Mouse (Mus musculus): ENCODE measurements around the gene Srrm3. TPM values are rescaled to one million over a fixed set of nuclear protein-coding genes. Genes with fewer than 3 reads are reported as not detected.

Srrm3 gene
- polyA plus RNA-seq, 1 experiment: not detected

GRCm38 (mm10) chr5:135903551-135904151 lies 97.0 kb downstream of the Srrm3 start:
- H3K4me3 ChIP-seq (replicated peaks): peak overlapping the region; percentile 37
- no peak for TF ChIP-seq TAL1 (IDR thresholded peaks at IDR 0.05; ENCODE audit: low read length)
- H3K9me3 ChIP-seq (ENCODE audit: control insufficient read depth, low read length): no peaks in the 10 kb centered on the region; the same call in 1 of the 2 replicates
- H3K27me3 ChIP-seq (ENCODE audit: control insufficient read depth): peaks cover 6% of the 10 kb centered on the region; the same call in 1 of the 2 replicates
- H3K36me3 ChIP-seq (ENCODE audit: control insufficient read depth): peaks cover 27% of the 10 kb centered on the region
- peaks cover 14% of the 10 kb centered on the region for H3K4me1 ChIP-seq (ENCODE audit: control insufficient read depth)

- Histone ChIP-seq H3K9me3 (ENCODE audit: control insufficient read depth, low read length) (no peaks in the 10 kb centered on the region; the same call in 1 of the 2 replicates), H3K4me3 (replicated peaks) (no peak overlapping the region), H3K4me1 (ENCODE audit: control insufficient read depth) (peaks cover 14% of the 10 kb centered on the region), H3K27me3 (ENCODE audit: control insufficient read depth) (peaks cover 6% of the 10 kb centered on the region; the same call in 1 of the 2 replicates), H3K36me3 (ENCODE audit: control insufficient read depth) (peaks cover 33% of the 10 kb centered on the region)
- no peak for TF ChIP-seq GATA1 (IDR thresholded peaks at IDR 0.05; ENCODE audit: low read length)
- TF ChIP-seq TAL1 (IDR thresholded peaks at IDR 0.05; ENCODE audit: low read length): no peak
Measured at GRCm38 (mm10) chr5:135904259-135904658, 97.6 kb downstream of the Srrm3 start.

- H3K4me3 ChIP-seq (replicated peaks): no peak overlapping the region
- peaks cover 46% of the 10 kb centered on the region for H3K36me3 ChIP-seq (ENCODE audit: control insufficient read depth)
- peaks cover 6% of the 10 kb centered on the region; the same call in 1 of the 2 replicates for H3K27me3 ChIP-seq (ENCODE audit: control insufficient read depth)
- H3K9me3 ChIP-seq (ENCODE audit: control insufficient read depth, low read length): no peaks in the 10 kb centered on the region; the same call in 1 of the 2 replicates
- H3K4me1 ChIP-seq (ENCODE audit: control insufficient read depth): peaks cover 14% of the 10 kb centered on the region
- no peak for TF ChIP-seq GATA1 (IDR thresholded peaks at IDR 0.05; ENCODE audit: low read length)
- no peak for TF ChIP-seq TAL1 (IDR thresholded peaks at IDR 0.05; ENCODE audit: low read length)
Measured at GRCm38 (mm10) chr5:135905320-135906225, 98.9 kb downstream of the Srrm3 start.

GRCm38 (mm10) chr5:135906846-135907245 lies 100.2 kb downstream of the Srrm3 start:
- H3K9me3 ChIP-seq (ENCODE audit: control insufficient read depth, low read length): no peaks in the 10 kb centered on the region
- no peak overlapping the region for H3K4me3 ChIP-seq (replicated peaks)
- H3K4me1 ChIP-seq (ENCODE audit: control insufficient read depth): peaks cover 14% of the 10 kb centered on the region
- H3K36me3 ChIP-seq (ENCODE audit: control insufficient read depth): peaks cover 59% of the 10 kb centered on the region
- H3K27me3 ChIP-seq (ENCODE audit: control insufficient read depth): peaks cover 6% of the 10 kb centered on the region; the same call in 1 of the 2 replicates
- TF ChIP-seq GATA1 (IDR thresholded peaks at IDR 0.05; ENCODE audit: low read length): no peak
- TF ChIP-seq TAL1 (IDR thresholded peaks at IDR 0.05; ENCODE audit: low read length): no peak

GRCm38 (mm10) chr5:135907256-135907655 lies 100.6 kb downstream of the Srrm3 start:
- no peak overlapping the region for H3K4me3 ChIP-seq (replicated peaks)
- H3K9me3 ChIP-seq (ENCODE audit: control insufficient read depth, low read length): no peaks in the 10 kb centered on the region
- TF ChIP-seq TAL1 (IDR thresholded peaks at IDR 0.05; ENCODE audit: low read length): no peak
- no peak for TF ChIP-seq GATA1 (IDR thresholded peaks at IDR 0.05; ENCODE audit: low read length)
- peaks cover 62% of the 10 kb centered on the region for H3K36me3 ChIP-seq (ENCODE audit: control insufficient read depth)
- peaks cover 6% of the 10 kb centered on the region; the same call in 1 of the 2 replicates for H3K27me3 ChIP-seq (ENCODE audit: control insufficient read depth)
- H3K4me1 ChIP-seq (ENCODE audit: control insufficient read depth): peaks cover 14% of the 10 kb centered on the region

- Histone ChIP-seq H3K4me3 (replicated peaks) (no peak overlapping the region), H3K4me1 (ENCODE audit: control insufficient read depth) (peaks cover 16% of the 10 kb centered on the region), H3K9me3 (ENCODE audit: control insufficient read depth, low read length) (no peaks in the 10 kb centered on the region), H3K36me3 (ENCODE audit: control insufficient read depth) (peaks cover 70% of the 10 kb centered on the region), H3K27me3 (ENCODE audit: control insufficient read depth) (peaks cover 6% of the 10 kb centered on the region; the same call in 1 of the 2 replicates)
- TF ChIP-seq GATA1 (IDR thresholded peaks at IDR 0.05; ENCODE audit: low read length): no peak
- TF ChIP-seq TAL1 (IDR thresholded peaks at IDR 0.05; ENCODE audit: low read length): no peak
Measured at GRCm38 (mm10) chr5:135908185-135908584, 101.5 kb downstream of the Srrm3 start.

DNA sequence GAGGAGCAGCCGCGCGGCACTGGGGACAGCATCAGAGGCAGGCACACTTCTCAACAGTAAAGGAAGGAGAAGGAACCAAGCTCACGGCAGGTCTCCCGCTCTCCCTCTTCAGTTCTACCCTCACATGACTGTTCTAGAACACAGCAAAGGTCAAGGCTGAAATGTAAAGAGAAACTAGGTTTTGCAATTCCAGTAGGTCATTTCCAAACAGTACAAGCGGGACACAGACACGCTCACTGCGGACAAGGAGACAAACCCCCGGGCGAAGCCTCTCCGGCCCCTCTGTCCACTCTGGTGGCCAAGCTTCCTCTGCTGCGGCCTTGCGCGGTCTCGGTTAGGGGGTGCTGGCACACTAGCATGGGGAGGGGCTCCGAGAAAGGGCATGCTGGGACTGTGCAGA lies 102.3 kb downstream of the Srrm3 start:
- no peaks in the 10 kb centered on the region for H3K9me3 ChIP-seq (ENCODE audit: control insufficient read depth, low read length)
- H3K36me3 ChIP-seq (ENCODE audit: control insufficient read depth): peaks cover 78% of the 10 kb centered on the region
- H3K4me1 ChIP-seq (ENCODE audit: control insufficient read depth): peaks cover 13% of the 10 kb centered on the region
- no peaks in the 10 kb centered on the region for H3K27me3 ChIP-seq (ENCODE audit: control insufficient read depth)
- TF ChIP-seq GATA1 (IDR thresholded peaks at IDR 0.05; ENCODE audit: low read length) (no peak), TAL1 (IDR thresholded peaks at IDR 0.05; ENCODE audit: low read length) (no peak)
- no peak overlapping the region for H3K4me3 ChIP-seq (replicated peaks)

GRCm38 (mm10) chr5:135909646-135910045 lies 103.0 kb downstream of the Srrm3 start:
- no peaks in the 10 kb centered on the region for H3K9me3 ChIP-seq (ENCODE audit: control insufficient read depth, low read length)
- no peak for TF ChIP-seq TAL1 (IDR thresholded peaks at IDR 0.05; ENCODE audit: low read length)
- TF ChIP-seq GATA1 (IDR thresholded peaks at IDR 0.05; ENCODE audit: low read length): no peak
- H3K27me3 ChIP-seq (ENCODE audit: control insufficient read depth): no peaks in the 10 kb centered on the region
- peaks cover 82% of the 10 kb centered on the region for H3K36me3 ChIP-seq (ENCODE audit: control insufficient read depth)
- H3K4me3 ChIP-seq (replicated peaks): no peak overlapping the region
- H3K4me1 ChIP-seq (ENCODE audit: control insufficient read depth): peaks cover 16% of the 10 kb centered on the region

GRCm38 (mm10) chr5:135910813-135911212 lies 104.1 kb downstream of the Srrm3 start:
- peaks cover 18% of the 10 kb centered on the region for H3K4me1 ChIP-seq (ENCODE audit: control insufficient read depth)

More at GRCm38 (mm10) chr5:135910813-135911212, 104.1 kb downstream of the Srrm3 start:
- TF ChIP-seq GATA1 (IDR thresholded peaks at IDR 0.05; ENCODE audit: low read length): no peak
- no peak for TF ChIP-seq TAL1 (IDR thresholded peaks at IDR 0.05; ENCODE audit: low read length)
- no peaks in the 10 kb centered on the region for H3K27me3 ChIP-seq (ENCODE audit: control insufficient read depth)
- H3K9me3 ChIP-seq (ENCODE audit: control insufficient read depth, low read length): no peaks in the 10 kb centered on the region
- no peak overlapping the region for H3K4me3 ChIP-seq (replicated peaks)
- peaks cover 84% of the 10 kb centered on the region for H3K36me3 ChIP-seq (ENCODE audit: control insufficient read depth)
